Mouse (Mus musculus) hindbrain, embryonic 14.5 days (tissue): Measurements from ENCODE around the gene Apoa2. TPM values are rescaled to one million over a fixed set of nuclear protein-coding genes. Genes with fewer than 3 reads are reported as not detected.
"Not testable (repeated sequence)": the region's sequence is repeated elsewhere in the genome, so short reads cannot be mapped to it uniquely, and the experiment has no call there.

Source experiments
- ATAC-seq: fragments of 200-750 bp; cut with Nextera tagmentation; 2 replicates; pipeline ENCODE4 v1.8.0; 2017; ENCODE audit warnings: moderate number of reproducible peaks, mild to moderate bottlenecking, moderate TSS enrichment, moderate library complexity; ENCODE audit not compliant: low FRiP score
- DNase-seq: peaks from one replicate; pipeline ENCODE4 v3.0.0-alpha.2; 2015; ENCODE audit warnings: low spot score
- H3K27ac ChIP-seq: fragments of 300-500 bp; sonication (generic); 2 replicates; pipeline ENCODE4 v1.5.1; 2014; ENCODE audit warnings: mild to moderate bottlenecking, moderate library complexity
- H3K27me3 ChIP-seq: fragments of 300-500 bp; sonication (generic); 2 replicates; pipeline ENCODE4 v1.6.1; 2014; ENCODE audit warnings: mild to moderate bottlenecking, low read length, mixed read lengths; ENCODE audit not compliant: control insufficient read depth, insufficient read depth
- H3K36me3 ChIP-seq: fragments of 300-500 bp; sonication (generic); replicated peaks from 2 replicates; pipeline ENCODE4 v1.6.1; 2014; ENCODE audit not compliant: control insufficient read depth, insufficient read depth
- H3K4me1 ChIP-seq: fragments of 300-500 bp; sonication (generic); replicated peaks from 2 replicates; pipeline ENCODE4 v1.6.1; 2014; ENCODE audit warnings: antibody characterized with exemption, low read length, mixed read lengths; ENCODE audit not compliant: control insufficient read depth, insufficient read depth
- H3K4me2 ChIP-seq: fragments of 300-500 bp; sonication (generic); replicated peaks from 2 replicates; pipeline ENCODE4 v1.6.1; 2014; ENCODE audit warnings: mild to moderate bottlenecking, moderate library complexity
- H3K4me3 ChIP-seq: fragments of 300-500 bp; sonication (generic); replicated peaks from 2 replicates; pipeline ENCODE4 v1.5.1; 2014; ENCODE audit warnings: mild to moderate bottlenecking, low read length
- H3K9ac ChIP-seq: fragments of 300-500 bp; sonication (generic); 2 replicates; pipeline ENCODE4 v1.6.1; 2014
- H3K9me3 ChIP-seq: fragments of 300-500 bp; sonication (generic); 2 replicates; pipeline ENCODE4 v1.6.1; 2016; ENCODE audit warnings: low read length; ENCODE audit not compliant: control insufficient read depth
- WGBS: fragments of 180-500 bp; shearing (Covaris S2); extraction: QIAGEN DNeasy Blood & Tissue Kit; methylation state at CpG from one replicate; pipeline ENCODE4 v1.1.7; 2014; 5-methylcytosine and 5-hydroxymethylcytosine counted together
- polyA plus RNA-seq: library from polyadenylated mRNA; unstranded; fragments of >200 nt; fragmentation: Nextera tagmentation; extraction: Ambion mirVana; gene quantifications from 2 replicates; pipeline ENCODE4 v1.2.1, GENCODE M21; 2014

The Apoa2 gene
- polyA plus RNA-seq, 1 experiment from 2014 or later, result 7.0 TPM

- not testable (repeated sequence) for DNase-seq, H3K27ac ChIP-seq, ATAC-seq, H3K27me3 ChIP-seq, H3K4me2 ChIP-seq, H3K9me3 ChIP-seq, H3K4me3 ChIP-seq, H3K4me1 ChIP-seq, H3K9ac ChIP-seq
- H3K36me3 ChIP-seq, result peaks cover 84% of the 10 kb centered on the region
- 85% methylated on average over 12 of the region's 12 CpGs for WGBS
These were observed 17.1 kb downstream of the Apoa2 start for GRCm38 (mm10) chr1:171241952-171242351.

GRCm38 (mm10) chr1:171245353-171245752 is 20.5 kb downstream of the Apoa2 start:
- H3K36me3 ChIP-seq, result peaks cover 50% of the 10 kb centered on the region
- H3K4me3 ChIP-seq, result no peak overlapping the region
- 95% methylated on average over 8 of the region's 8 CpGs for WGBS
- H3K27ac ChIP-seq, result no peak overlapping the region
- no peak overlapping the region for H3K9ac ChIP-seq
- H3K4me2 ChIP-seq, result peak overlapping the region; percentile 71
- H3K9me3 ChIP-seq, result no peaks in the 10 kb centered on the region
- DNase-seq, result no peak
- ATAC-seq, result no peak
- H3K4me1 ChIP-seq, result peaks cover 20% of the 10 kb centered on the region
- no peaks in the 10 kb centered on the region for H3K27me3 ChIP-seq

GRCm38 (mm10) chr1:171246709-171247452 is 22.0 kb downstream of the Apoa2 start:
- ATAC-seq (peak; percentile 94), DNase-seq (peak; percentile 99)
- H3K9me3 ChIP-seq, result no peaks in the 10 kb centered on the region
- peak overlapping the region; percentile 81 for H3K27ac ChIP-seq
- WGBS, result under 1% methylated on average over 41 of the region's 41 CpGs
- peaks cover 35% of the 10 kb centered on the region for H3K36me3 ChIP-seq
- H3K4me1 ChIP-seq, result peaks cover 34% of the 10 kb centered on the region
- peak overlapping the region; percentile 71 for H3K4me2 ChIP-seq
- H3K9ac ChIP-seq, result peak overlapping the region; percentile 94
- peak overlapping the region; percentile 80 for H3K4me3 ChIP-seq
- H3K27me3 ChIP-seq, result no peaks in the 10 kb centered on the region

- DNase-seq, result no peak
- Histone ChIP-seq H3K27ac (peak overlapping the region; percentile 81), H3K9me3 (no peaks in the 10 kb centered on the region), H3K9ac (peak overlapping the region; percentile 38), H3K36me3 (peaks cover 30% of the 10 kb centered on the region), H3K4me3 (peak overlapping the region; percentile 80), H3K4me1 (peaks cover 40% of the 10 kb centered on the region), H3K27me3 (no peaks in the 10 kb centered on the region), H3K4me2 (peak overlapping the region; percentile 71)
- 20% methylated on average over 13 of the region's 13 CpGs for WGBS
- ATAC-seq, result no peak; the same call in 1 of the 2 replicates
These were observed 22.6 kb downstream of the Apoa2 start for GRCm38 (mm10) chr1:171247453-171247841.

- H3K4me2 ChIP-seq, result peak overlapping the region; percentile 71
- peak overlapping the region; percentile 80; the same call in 1 of the 2 replicates for H3K4me3 ChIP-seq
- DNase-seq (no peak), ATAC-seq (no peak)
- H3K27ac ChIP-seq, result peak overlapping the region; percentile 81
- H3K9me3 ChIP-seq, result no peaks in the 10 kb centered on the region
- no peak overlapping the region for H3K9ac ChIP-seq
- 24% methylated on average over 4 of the region's 4 CpGs for WGBS
- no peaks in the 10 kb centered on the region for H3K27me3 ChIP-seq
- peaks cover 42% of the 10 kb centered on the region for H3K4me1 ChIP-seq
- H3K36me3 ChIP-seq, result peaks cover 25% of the 10 kb centered on the region
These were observed 23.1 kb downstream of the Apoa2 start for GRCm38 (mm10) chr1:171247916-171248315.

GRCm38 (mm10) chr1:171248386-171249226 is 23.8 kb downstream of the Apoa2 start:
- peaks cover 42% of the 10 kb centered on the region for H3K4me1 ChIP-seq

DNA sequence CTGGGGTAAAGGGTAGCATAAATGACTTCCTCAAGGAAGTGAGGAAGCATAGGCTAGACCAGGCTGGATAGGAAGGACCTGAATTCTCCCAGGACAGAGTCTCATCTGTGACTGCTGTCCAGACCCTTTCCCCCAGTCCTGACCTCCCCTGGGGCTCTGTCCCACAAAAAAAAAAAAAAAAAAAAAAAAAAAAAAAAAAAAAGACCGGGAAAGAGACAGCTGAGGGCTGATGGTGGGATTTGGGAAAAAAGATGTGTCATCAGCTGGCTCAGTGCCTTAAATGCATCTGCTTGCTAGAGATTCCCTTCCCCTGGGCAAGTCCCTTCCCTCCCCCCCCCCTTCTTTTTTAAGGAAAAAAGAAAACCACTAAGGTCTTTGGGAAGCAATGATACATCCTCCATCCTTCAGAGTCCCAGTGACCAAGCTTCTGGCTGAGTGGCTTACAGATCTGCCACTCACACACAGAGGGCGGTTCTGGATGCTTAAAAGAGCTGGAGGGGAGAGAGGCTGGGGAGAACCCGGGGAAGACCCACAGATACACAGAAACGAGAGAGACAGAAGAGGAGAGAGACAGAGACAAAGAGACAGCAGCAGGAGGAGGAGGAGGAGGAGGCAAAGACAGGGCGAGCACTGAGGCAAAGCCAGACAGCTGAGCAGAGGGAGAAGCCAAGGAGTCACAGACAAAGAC is 25.2 kb downstream of the Apoa2 start, which contains the start of gene Adamts4:
Gene Adamts4 (plus strand): TSS at position 509 of the 688 bp plus-strand sequence.
- Histone ChIP-seq H3K4me2 (peak within 1 kb of the TSS; percentile 49), H3K9ac (peak within 1 kb of the TSS; percentile 54), H3K4me3 (peak within 1 kb of the TSS; percentile 25), H3K36me3 (0 out of 2 replicates have a peak, but pooled peaks cover 7% of the 10 kb centered on the region), H3K27me3 (no peaks in the 10 kb centered on the region), H3K4me1 (peaks cover 42% of the 10 kb centered on the region), H3K9me3 (no peaks in the 10 kb centered on the region), H3K27ac (peak within 1 kb of the TSS; percentile 12)
- DNase-seq (no peak), ATAC-seq (no peak)
- WGBS, result 19% methylated on average over 5 of the region's 5 CpGs

More at GRCm38 (mm10) chr1:171248386-171249226, 23.8 kb downstream of the Apoa2 start:
- DNase-seq (no peak), ATAC-seq (no peak)
- H3K9me3 ChIP-seq, result no peaks in the 10 kb centered on the region
- H3K4me3 ChIP-seq, result no peak overlapping the region
- no peaks in the 10 kb centered on the region for H3K27me3 ChIP-seq
- peak overlapping the region; percentile 71; the same call in 1 of the 2 replicates for H3K4me2 ChIP-seq
- H3K27ac ChIP-seq, result 0 out of 2 replicates have a peak overlapping the region, but pooled peaks have one; percentile 81
- WGBS, result 28% methylated on average over 3 of the region's 3 CpGs
- no peak overlapping the region for H3K9ac ChIP-seq
- peaks cover 18% of the 10 kb centered on the region for H3K36me3 ChIP-seq

GRCm38 (mm10) chr1:171250680-171251593 is 26.1 kb downstream of the Apoa2 start, which contains the start of gene Ndufs2:
TSS of gene Ndufs2 (minus strand) at chr1:171251388.
- ATAC-seq (no peak), DNase-seq (no peak)
- no peaks in the 10 kb centered on the region for H3K27me3 ChIP-seq
- H3K4me1 ChIP-seq, result peaks cover 38% of the 10 kb centered on the region
- peak within 1 kb of the TSS; percentile 54 for H3K9ac ChIP-seq
- H3K4me2 ChIP-seq, result peak within 1 kb of the TSS; percentile 49
- WGBS, result 7% methylated on average over 26 of the region's 26 CpGs
- no peaks in the 10 kb centered on the region for H3K36me3 ChIP-seq
- H3K9me3 ChIP-seq, result no peaks in the 10 kb centered on the region
- H3K27ac ChIP-seq, result peak within 1 kb of the TSS; percentile 29
- peak within 1 kb of the TSS; percentile 25 for H3K4me3 ChIP-seq
